8 mouse cellular contexts compared by ENCODE assay signal in the genomic region with DNA sequence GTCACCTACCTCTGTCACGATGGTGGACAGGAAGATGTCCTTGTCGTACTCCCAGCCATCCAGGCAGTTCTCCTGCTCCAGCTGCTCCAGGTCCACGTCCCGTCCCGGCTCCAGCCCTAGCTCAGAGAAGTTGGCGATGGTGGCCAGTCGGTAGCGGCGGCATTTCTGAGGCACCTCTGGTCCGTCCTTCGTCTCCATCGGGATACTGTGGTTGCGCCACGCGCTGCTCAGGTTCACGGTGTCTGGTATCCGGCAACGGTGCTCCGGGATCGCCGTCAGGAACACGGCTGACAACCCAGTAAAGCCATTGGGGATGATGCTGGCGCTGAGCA. TPM values are rescaled to one million over a fixed set of nuclear protein-coding genes. Genes with fewer than 3 reads are reported as not detected.
DNase-seq lines count a peak whose midpoint lies in the region; ATAC-seq lines count a peak whose summit lies in the region.
"Not testable (repeated sequence)": the region's sequence is repeated elsewhere in the genome, so short reads cannot be mapped to it uniquely, and the experiment has no call there.

No protein-coding gene starts in this region.

- in situ Hi-C loops in ES-E14 (cut with MboI; ENCODE audit: low sequenced_read_pairs in 2 of 2, unreplicated experiment in 2 of 2), result not testable (repeated sequence)

- not testable (repeated sequence) for H3K36me3 ChIP-seq in ES-E14 (ENCODE audit: control insufficient read depth, insufficient read depth, low read length, poor library complexity, severe bottlenecking); embryonic facial prominence, embryonic 13.5 days; hindbrain, embryonic 14.5 days (replicated peaks; ENCODE audit: control insufficient read depth, insufficient read depth); limb, embryonic 10.5 days; lung, embryonic 15.5 days; midbrain, embryonic 15.5 days (replicated peaks); stomach, embryonic 14.5 days (ENCODE audit: control insufficient read depth, insufficient read depth, low read length)

- DNase-seq in ES-E14 (ENCODE audit: low read depth, low spot score); hindbrain, embryonic 14.5 days (ENCODE audit: low spot score); limb, embryonic 10.5 days (ENCODE audit: low spot score): not testable (repeated sequence)
- DNase-seq in gastrocnemius, postnatal 14 days, result peak; percentile 10

- H3K4me3 ChIP-seq in ES-E14 (ENCODE audit: insufficient read depth in 1 of 2, low read depth in 1 of 2, low read length in 2 of 2, poor library complexity in 1 of 2, severe bottlenecking in 1 of 2), result peak overlapping the region; percentile 78 to 87
- H3K4me3 ChIP-seq in embryonic facial prominence, embryonic 13.5 days, result peak overlapping the region; percentile 53
- peak overlapping the region; percentile 54 for H3K4me3 ChIP-seq in hindbrain, embryonic 14.5 days (replicated peaks; ENCODE audit: low read length)
- H3K4me3 ChIP-seq in limb, embryonic 10.5 days, result peak overlapping the region; percentile 67
- peak overlapping the region; percentile 55 for H3K4me3 ChIP-seq in lung, embryonic 15.5 days
- peak overlapping the region; percentile 47 for H3K4me3 ChIP-seq in midbrain, embryonic 15.5 days
- H3K4me3 ChIP-seq in stomach, embryonic 14.5 days (ENCODE audit: low read depth, low read length), result peak overlapping the region; percentile 53

- not testable (repeated sequence) for H3K9me3 ChIP-seq in ES-E14 (ENCODE audit: control insufficient read depth, insufficient read depth, low read depth, low read length); embryonic facial prominence, embryonic 13.5 days; hindbrain, embryonic 14.5 days (ENCODE audit: control insufficient read depth, low read length); limb, embryonic 10.5 days (replicated peaks); lung, embryonic 15.5 days; midbrain, embryonic 15.5 days; stomach, embryonic 14.5 days (ENCODE audit: control insufficient read depth, low read depth, low read length)

- not testable (repeated sequence) for H3K27ac ChIP-seq in ES-E14 (ENCODE audit: insufficient read depth, low read depth, low read length, poor library complexity, severe bottlenecking); embryonic facial prominence, embryonic 13.5 days; hindbrain, embryonic 14.5 days; lung, embryonic 15.5 days; midbrain, embryonic 15.5 days; stomach, embryonic 14.5 days (ENCODE audit: low read length)
- H3K27ac ChIP-seq in limb, embryonic 10.5 days, result peak overlapping the region; percentile 81

- peak overlapping the region; percentile 89 for H3K4me2 ChIP-seq in embryonic facial prominence, embryonic 13.5 days
- H3K4me2 ChIP-seq in hindbrain, embryonic 14.5 days (replicated peaks), result peak overlapping the region; percentile 81
- peak overlapping the region; percentile 91 for H3K4me2 ChIP-seq in lung, embryonic 15.5 days
- H3K4me2 ChIP-seq in midbrain, embryonic 15.5 days, result peak overlapping the region; percentile 80
- H3K4me2 ChIP-seq in stomach, embryonic 14.5 days (replicated peaks; ENCODE audit: low read depth, low read length), result peak overlapping the region; percentile 77

- not testable (repeated sequence) for H3K4me1 ChIP-seq in ES-E14 (ENCODE audit: control insufficient read depth in 2 of 2, insufficient read depth in 2 of 2, low read length in 2 of 2, poor library complexity in 1 of 2); embryonic facial prominence, embryonic 13.5 days; hindbrain, embryonic 14.5 days (replicated peaks; ENCODE audit: control insufficient read depth, insufficient read depth, low read length); midbrain, embryonic 15.5 days; stomach, embryonic 14.5 days (ENCODE audit: control insufficient read depth, insufficient read depth, low read length)
- peaks cover 13% of the 10 kb centered on the region; the same call in 1 of the 2 replicates for H3K4me1 ChIP-seq in limb, embryonic 10.5 days
- peaks cover 11% of the 10 kb centered on the region; the same call in 1 of the 2 replicates for H3K4me1 ChIP-seq in lung, embryonic 15.5 days

- 1% methylated on average over 23 of the region's 23 CpGs for WGBS in embryonic facial prominence, embryonic 13.5 days
- WGBS in hindbrain, embryonic 14.5 days, result under 1% methylated on average over 23 of the region's 23 CpGs
- WGBS in limb, embryonic 10.5 days, result 1% methylated on average over 23 of the region's 23 CpGs
- 1% methylated on average over 23 of the region's 23 CpGs for WGBS in lung, embryonic 15.5 days
- under 1% methylated on average over 23 of the region's 23 CpGs for WGBS in midbrain, embryonic 15.5 days
- under 1% methylated on average over 23 of the region's 23 CpGs for WGBS in stomach, embryonic 14.5 days

- intact Hi-C loops in gastrocnemius, postnatal 14 days (cut with DNase I; ENCODE audit: low total_unique reads), result not testable (repeated sequence)

- ATAC-seq in embryonic facial prominence, embryonic 13.5 days (ENCODE audit: insufficient number of reproducible peaks, insufficient read depth, low FRiP score, low TSS enrichment, low read depth), result 0 out of 2 replicates have a peak, but pooled peaks have one; percentile 48
- not testable (repeated sequence) for ATAC-seq in hindbrain, embryonic 14.5 days (ENCODE audit: low FRiP score); midbrain, embryonic 15.5 days (replicated peaks); stomach, embryonic 14.5 days (ENCODE audit: insufficient number of reproducible peaks, insufficient read depth, low FRiP score, low read depth)
- ATAC-seq in lung, embryonic 15.5 days (ENCODE audit: borderline replicate concordance, extremely low read depth, low FRiP score, low TSS enrichment), result peak; percentile 17; the same call in 1 of the 2 replicates

- H3K9ac ChIP-seq in ES-E14 (ENCODE audit: insufficient read depth, low read depth, low read length, poor library complexity, severe bottlenecking), result peak overlapping the region; percentile 74; the same call in 1 of the 2 replicates
- peak overlapping the region; percentile 76 for H3K9ac ChIP-seq in embryonic facial prominence, embryonic 13.5 days
- H3K9ac ChIP-seq in hindbrain, embryonic 14.5 days, result peak overlapping the region; percentile 59
- H3K9ac ChIP-seq in lung, embryonic 15.5 days, result peak overlapping the region; percentile 51
- H3K9ac ChIP-seq in midbrain, embryonic 15.5 days, result peak overlapping the region; percentile 44
- H3K9ac ChIP-seq in stomach, embryonic 14.5 days (replicated peaks; ENCODE audit: low read depth, low read length), result peak overlapping the region; percentile 67

- H3K27me3 ChIP-seq in embryonic facial prominence, embryonic 13.5 days, result peaks cover 17% of the 10 kb centered on the region; the same call in 1 of the 2 replicates
- H3K27me3 ChIP-seq in hindbrain, embryonic 14.5 days (ENCODE audit: control insufficient read depth, insufficient read depth, low read length), result peaks cover 14% of the 10 kb centered on the region; the same call in 1 of the 2 replicates
- H3K27me3 ChIP-seq in limb, embryonic 10.5 days (ENCODE audit: low read depth, poor library complexity, severe bottlenecking), result peaks cover 18% of the 10 kb centered on the region
- not testable (repeated sequence) for H3K27me3 ChIP-seq in lung, embryonic 15.5 days; midbrain, embryonic 15.5 days (replicated peaks); stomach, embryonic 14.5 days (ENCODE audit: control insufficient read depth, insufficient read depth, low read length)

RNA-seq across cellular contexts. Expression of gene Slc22a21, which starts 0.7 kb away (rescaled TPM):
- total RNA-seq in ES-E14 (2012; rRNA removed), result 2.3 and 2.7 TPM in 2 replicates
- polyA plus RNA-seq in embryonic facial prominence, embryonic 13.5 days (2015; fragmentation: Nextera tagmentation; extraction: Ambion mirVana), result 4.4 and 5.3 TPM in 2 replicates
- total RNA-seq in gastrocnemius, postnatal 14 days (2021), result 1 to 10 TPM; 1.3 to 1.7 TPM
- 3.1 and 4.6 TPM in 2 replicates for polyA plus RNA-seq in hindbrain, embryonic 14.5 days (2014; fragmentation: Nextera tagmentation; extraction: Ambion mirVana)
- polyA plus RNA-seq in limb, embryonic 10.5 days (2016; fragmentation: Nextera tagmentation; extraction: Ambion mirVana), result 2.4 and 2.8 TPM in 2 replicates
- polyA plus RNA-seq in lung, embryonic 15.5 days (2015; fragmentation: Nextera tagmentation; extraction: Ambion mirVana), result 5.4 and 5.9 TPM in 2 replicates
- polyA plus RNA-seq in midbrain, embryonic 15.5 days (2015; fragmentation: Nextera tagmentation; extraction: Ambion mirVana), result 2.1 and 3.0 TPM in 2 replicates
- polyA plus RNA-seq in stomach, embryonic 14.5 days (2014; fragmentation: Nextera tagmentation; extraction: Ambion mirVana), result 12.9 and 15.9 TPM in 2 replicates

RNA-seq across cellular contexts. Expression of gene Slc22a4, which starts 48.5 kb away (rescaled TPM):
- total RNA-seq in ES-E14 (2012; rRNA removed), result 0.27 TPM in 1 of 2 replicates, not detected in the other
- 2.9 and 3.9 TPM in 2 replicates for polyA plus RNA-seq in embryonic facial prominence, embryonic 13.5 days (2015; fragmentation: Nextera tagmentation; extraction: Ambion mirVana)
- 1 to 10 TPM in 1 of 2 experiments, under 1 TPM in 1; 0.89 to 1.4 TPM for total RNA-seq in gastrocnemius, postnatal 14 days (2021)
- polyA plus RNA-seq in hindbrain, embryonic 14.5 days (2014; fragmentation: Nextera tagmentation; extraction: Ambion mirVana), result 3.4 and 4.0 TPM in 2 replicates
- 1.1 TPM in 2 replicates for polyA plus RNA-seq in limb, embryonic 10.5 days (2016; fragmentation: Nextera tagmentation; extraction: Ambion mirVana)
- 0.51 and 0.88 TPM in 2 replicates for polyA plus RNA-seq in lung, embryonic 15.5 days (2015; fragmentation: Nextera tagmentation; extraction: Ambion mirVana)
- 3.3 and 4.0 TPM in 2 replicates for polyA plus RNA-seq in midbrain, embryonic 15.5 days (2015; fragmentation: Nextera tagmentation; extraction: Ambion mirVana)
- 0.80 and 0.97 TPM in 2 replicates for polyA plus RNA-seq in stomach, embryonic 14.5 days (2014; fragmentation: Nextera tagmentation; extraction: Ambion mirVana)
